Mouse (Mus musculus) neutrophil, adult 83 days (primary cell): Measurements from ENCODE around the gene Tescl. TPM values are rescaled to one million over a fixed set of nuclear protein-coding genes. Genes with fewer than 3 reads are reported as not detected.

Experiments used
- total RNA-seq, 2 experiments: library from RNA; stranded (reverse); gene quantifications; one replicate each; pipeline ENCODE4 v1.2.4; 2023

Gene Tescl
- not detected for total RNA-seq

DNA sequence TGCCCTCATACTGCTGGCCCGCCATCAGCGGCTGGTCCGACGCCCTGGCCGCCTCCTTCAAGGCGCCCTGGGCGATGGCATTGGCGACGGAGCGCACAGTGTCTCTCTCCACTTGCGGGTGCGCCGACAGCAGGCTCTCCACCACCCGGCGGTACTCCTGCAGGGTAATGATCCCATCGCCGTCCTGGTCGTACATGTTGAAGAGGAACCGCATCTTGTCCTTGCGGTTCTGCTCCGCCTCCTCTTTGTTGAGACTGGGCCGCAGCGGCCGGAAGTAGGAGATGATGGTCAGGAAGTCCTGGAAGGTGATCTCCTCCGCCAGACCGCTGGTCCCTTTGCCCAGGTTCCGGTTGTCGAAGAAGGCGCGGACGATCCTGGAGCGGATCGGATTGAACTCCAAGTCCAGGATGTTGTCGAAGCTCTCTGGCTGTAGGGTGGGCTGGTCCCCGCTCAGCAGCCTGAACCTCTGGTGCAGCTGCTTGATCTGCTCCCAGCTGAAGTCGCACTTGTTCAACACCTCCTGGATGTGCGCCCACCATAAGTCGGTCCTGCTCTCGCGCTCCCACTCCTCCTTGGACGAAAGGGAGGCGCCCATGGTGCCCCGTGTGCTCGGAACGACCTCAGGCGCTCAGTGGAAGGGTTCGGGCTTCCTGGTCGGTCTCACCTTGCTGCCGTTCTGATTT lies at the start of gene Tescl:
Gene Tescl, minus strand, starts transcription at position 633 of the 683 bp plus-strand sequence.

DNA sequence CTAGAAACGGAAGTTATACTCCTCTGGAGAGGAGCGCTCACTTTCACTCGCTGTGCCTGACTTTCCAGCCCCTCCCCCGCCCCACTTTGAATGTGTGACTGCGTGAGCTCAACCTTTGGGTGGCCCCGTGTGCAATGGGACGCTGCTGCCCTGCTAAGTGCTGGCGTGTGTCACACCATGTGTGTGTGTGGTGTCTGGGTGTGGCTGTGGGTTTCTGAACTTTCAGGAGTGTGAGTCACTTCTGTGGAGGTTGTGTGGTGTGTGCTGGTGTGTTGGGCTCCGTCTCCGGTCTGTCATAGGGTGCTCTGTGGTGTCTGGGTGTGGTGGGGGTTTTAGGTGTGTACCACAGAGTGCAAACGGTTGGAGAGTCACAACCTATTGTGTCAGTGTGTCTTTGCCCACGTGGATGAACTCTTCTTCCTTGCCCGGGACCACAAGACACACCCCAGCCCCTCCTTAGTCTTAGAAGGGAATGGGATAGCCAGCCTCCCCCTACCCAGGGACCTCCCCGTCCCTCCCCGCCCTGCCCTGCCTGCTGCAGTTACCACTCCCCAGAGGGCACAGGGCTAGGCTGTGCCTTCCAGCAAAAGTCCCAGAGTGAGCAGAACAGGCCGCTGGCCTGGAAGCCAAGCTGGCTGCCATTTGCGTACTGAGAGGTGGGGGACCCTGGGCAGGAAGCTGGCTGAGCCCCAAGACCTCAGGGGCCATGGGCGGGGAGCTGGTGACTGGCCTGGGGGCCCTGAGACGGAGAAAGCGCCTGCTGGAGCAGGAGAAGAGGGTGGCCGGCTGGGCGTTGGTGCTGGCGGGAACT lies 36.2 kb upstream of the Tescl start, which contains the start of gene Kcnn4:
Gene Kcnn4, plus strand, starts transcription at position 533 of the 811 bp plus-strand sequence.

DNA sequence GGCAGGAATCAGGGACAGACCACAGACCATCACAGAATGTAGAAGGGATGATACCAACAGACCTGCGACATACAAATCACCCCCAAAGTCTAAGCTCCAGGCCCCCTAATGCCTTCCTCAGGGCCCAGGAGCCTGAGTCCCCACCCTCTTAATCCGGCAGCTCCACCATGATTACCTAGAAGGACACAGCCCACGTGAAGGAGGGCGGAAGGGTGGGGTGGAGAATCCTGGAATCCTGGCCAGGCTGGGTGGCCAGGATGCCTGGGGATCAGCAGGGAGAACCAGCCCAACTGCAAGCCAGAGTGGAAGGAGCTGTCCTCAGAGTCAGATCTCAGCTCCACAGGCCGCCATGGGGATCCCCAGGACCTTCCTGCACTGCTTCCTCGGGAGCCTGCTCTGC lies 15.2 kb upstream of the Tescl start, which contains the start of gene Lypd5:
Gene Lypd5, plus strand, starts transcription at position 301 of the 400 bp plus-strand sequence.

DNA sequence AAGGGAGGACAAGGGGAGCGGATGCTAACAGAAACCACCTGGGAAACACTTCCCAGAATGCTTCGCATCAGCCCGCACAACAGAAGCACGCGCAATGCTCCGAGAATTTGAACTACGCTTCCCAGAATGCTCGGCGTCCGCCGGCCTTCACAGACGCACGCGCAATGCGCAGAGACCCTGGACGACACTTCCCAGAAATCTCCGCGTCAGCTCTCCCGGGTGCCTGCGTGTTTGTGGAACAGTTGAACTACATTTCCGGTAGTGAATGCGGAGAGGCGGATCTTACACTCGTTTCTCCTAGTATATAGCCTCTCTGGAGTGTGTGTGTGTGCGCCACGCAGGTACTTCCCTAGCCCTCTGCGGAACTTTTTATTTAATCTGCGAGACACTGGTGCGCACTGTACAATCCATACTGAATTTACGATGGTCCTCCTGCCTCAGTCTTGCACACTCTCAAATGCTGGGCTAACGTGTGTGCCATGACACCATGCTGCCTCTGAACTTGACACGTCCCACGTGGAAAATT lies 17.1 kb downstream of the Tescl start, which contains the start of gene Zfp94:
Gene Zfp94, minus strand, starts transcription at position 100 of the 526 bp plus-strand sequence.

DNA sequence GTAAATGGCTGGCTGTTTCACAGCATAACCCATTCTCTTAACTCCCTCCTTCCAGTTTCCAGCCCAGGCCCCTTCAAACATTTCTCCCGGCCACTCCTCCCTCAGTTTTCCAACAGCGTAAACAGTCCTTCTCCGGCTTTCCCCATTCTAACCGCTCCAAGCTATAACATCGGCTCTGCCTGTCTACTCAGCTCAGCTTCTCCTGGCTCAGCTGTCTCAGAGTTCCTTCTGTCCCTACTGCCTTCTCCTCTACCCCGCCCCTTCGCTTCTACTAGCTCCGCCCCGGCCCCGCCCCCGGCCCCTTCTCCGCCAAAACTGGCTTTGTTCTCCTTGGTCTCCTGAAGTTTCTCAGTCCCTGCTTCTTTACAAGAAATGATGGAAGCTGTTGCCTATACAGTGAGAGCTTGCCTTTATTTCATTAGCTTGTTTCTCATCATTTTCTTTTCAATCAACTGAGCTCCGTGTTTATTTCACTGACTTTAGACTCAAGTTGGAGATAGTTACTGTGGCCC lies 32.9 kb downstream of the Tescl start, which contains the start of gene Zfp61:
Gene Zfp61, minus strand, starts transcription at position 462 of the 512 bp plus-strand sequence.

Other genes starting within 250 kb of the Tescl start
- gene Zfp112, start 221.6 kb downstream of the Tescl start, total RNA-seq, result under 1 TPM; 0.60 to 0.70 TPM
- gene Zfp235, start 199.8 kb downstream of the Tescl start, total RNA-seq, result 1 to 10 TPM; 3.1 to 4.5 TPM
- gene Zfp114, start 158.9 kb downstream of the Tescl start, total RNA-seq, result under 1 TPM in 1 of 2 experiments, not detected in 1; 0.28 TPM
- 1 to 10 TPM; 3.6 to 4.0 TPM for gene Zfp111, start 122.5 kb downstream of the Tescl start, total RNA-seq
- under 1 TPM; 0.73 to 0.90 TPM for gene Zfp109, start 96.4 kb downstream of the Tescl start, total RNA-seq
- under 1 TPM in 1 of 2 experiments, not detected in 1; 0.35 TPM for gene Zfp108, start 79.1 kb downstream of the Tescl start, total RNA-seq
- gene Zfp93, start 63.5 kb downstream of the Tescl start, total RNA-seq, result under 1 TPM; 0.18 to 0.57 TPM
- gene Zfp61, start 32.7 kb downstream of the Tescl start, total RNA-seq, result 1 to 10 TPM; 4.1 to 4.4 TPM
- 1 to 10 TPM in 1 of 2 experiments, under 1 TPM in 1; 0.50 to 1.2 TPM for gene Zfp94, start 17.3 kb downstream of the Tescl start, total RNA-seq
- not detected for gene Lypd5, start 15.3 kb upstream of the Tescl start, total RNA-seq
- 10 to 100 TPM; 18.0 to 23.3 TPM for gene Kcnn4, start 36.3 kb upstream of the Tescl start, total RNA-seq
- gene Smg9, start 65.7 kb upstream of the Tescl start, total RNA-seq, result 10 to 100 TPM; 47.5 to 50.1 TPM
- 1 to 10 TPM; 1.2 to 1.6 TPM for gene Irgc1, start 118.4 kb upstream of the Tescl start, total RNA-seq
- 100 to 1,000 TPM; 869 to 905 TPM for gene Plaur, start 128.5 kb upstream of the Tescl start, total RNA-seq
- under 1 TPM in 1 of 2 experiments, not detected in 1; 0.20 TPM for gene Cadm4, start 148.1 kb upstream of the Tescl start, total RNA-seq
- gene Zfp428, start 173.1 kb upstream of the Tescl start, total RNA-seq, result under 1 TPM; 0.53 to 0.96 TPM
- not detected for gene AC161166.1, start 178.5 kb upstream of the Tescl start, total RNA-seq
- gene Irgq, start 196.8 kb upstream of the Tescl start, total RNA-seq, result 1 to 10 TPM; 5.8 to 6.4 TPM
- gene Pinlyp, start 212.2 kb upstream of the Tescl start, total RNA-seq, result not detected
- 10 to 100 TPM; 33.5 to 34.6 TPM for gene Xrcc1, start 212.4 kb upstream of the Tescl start, total RNA-seq